In genomic region chr4:83145738-83146217, GRCm38 (mm10) we compare ENCODE assay signal across 15 mouse cellular contexts.
DNase-seq lines count a peak whose midpoint lies in the region; ATAC-seq lines count a peak whose summit lies in the region.
"Had no signal": no experiment of that assay in that cellular context is flagged by ENCODE, and none has a peak within 500 bp of the region (broad histone marks: within the 10 kb centered on the region; RNA-seq: fewer than 3 reads in every experiment).

No protein-coding gene starts in this region.

- H3K4me3 ChIP-seq in heart, embryonic 15.5 days = no peak overlapping the region
- no peak overlapping the region for H3K4me3 ChIP-seq in lung, embryonic 15.5 days
- no peak overlapping the region for H3K4me3 ChIP-seq in intestine, embryonic 15.5 days (replicated peaks)
- H3K4me3 ChIP-seq in midbrain, embryonic 14.5 days (replicated peaks; ENCODE audit: low read depth, low read length) = no peak overlapping the region
- H3K4me3 ChIP-seq: embryonic facial prominence, embryonic 12.5 days had no signal

- H3K9me3 ChIP-seq in heart, embryonic 15.5 days (replicated peaks) = no peaks in the 10 kb centered on the region
- H3K9me3 ChIP-seq in lung, embryonic 15.5 days = no peaks in the 10 kb centered on the region
- no peaks in the 10 kb centered on the region for H3K9me3 ChIP-seq in intestine, embryonic 15.5 days
- no peaks in the 10 kb centered on the region for H3K9me3 ChIP-seq in midbrain, embryonic 14.5 days (ENCODE audit: control insufficient read depth, low read length)
- H3K9me3 ChIP-seq: embryonic facial prominence, embryonic 12.5 days had no signal

- no peaks in the 10 kb centered on the region for H3K36me3 ChIP-seq in heart, embryonic 15.5 days
- no peaks in the 10 kb centered on the region for H3K36me3 ChIP-seq in lung, embryonic 15.5 days
- no peaks in the 10 kb centered on the region for H3K36me3 ChIP-seq in intestine, embryonic 15.5 days
- no peaks in the 10 kb centered on the region for H3K36me3 ChIP-seq in midbrain, embryonic 14.5 days (ENCODE audit: control insufficient read depth, insufficient read depth, low read length)
- H3K36me3 ChIP-seq: embryonic facial prominence, embryonic 12.5 days had no signal

- no peak for DNase-seq in heart, postnatal 25 days (ENCODE audit: low spot score)
- no peak for DNase-seq in lung, adult 18-20 months
- peak; percentile 39 for DNase-seq in midbrain, embryonic 14.5 days
- no peak for DNase-seq in T-cell, adult 2 months (ENCODE audit: low spot score)
- DNase-seq in frontal cortex, postnatal 10 days (ENCODE audit: low spot score in 2 of 2) = no peak
- DNase-seq: cerebellum, adult 8-10 months; gastrocnemius, postnatal 36 days; heart, postnatal 4 days; liver had no signal

- H3K27me3 ChIP-seq in heart, embryonic 15.5 days = no peaks in the 10 kb centered on the region
- no peaks in the 10 kb centered on the region for H3K27me3 ChIP-seq in lung, embryonic 15.5 days
- no peaks in the 10 kb centered on the region for H3K27me3 ChIP-seq in intestine, embryonic 15.5 days (replicated peaks)
- no peaks in the 10 kb centered on the region for H3K27me3 ChIP-seq in midbrain, embryonic 14.5 days (ENCODE audit: control insufficient read depth, insufficient read depth, low read length)
- H3K27me3 ChIP-seq: embryonic facial prominence, embryonic 12.5 days had no signal

- H3K9ac ChIP-seq in heart, embryonic 15.5 days = no peak overlapping the region
- no peak overlapping the region for H3K9ac ChIP-seq in lung, embryonic 15.5 days
- H3K9ac ChIP-seq in intestine, embryonic 15.5 days = no peak overlapping the region
- H3K9ac ChIP-seq in midbrain, embryonic 14.5 days (replicated peaks; ENCODE audit: low read length) = no peak overlapping the region
- H3K9ac ChIP-seq: embryonic facial prominence, embryonic 12.5 days had no signal

- no peak overlapping the region for H3K4me2 ChIP-seq in heart, embryonic 15.5 days
- H3K4me2 ChIP-seq in lung, embryonic 15.5 days = peak overlapping the region; percentile 20; the same call in 1 of the 2 replicates
- no peak overlapping the region for H3K4me2 ChIP-seq in intestine, embryonic 15.5 days (replicated peaks)
- H3K4me2 ChIP-seq in midbrain, embryonic 14.5 days (ENCODE audit: low read length) = no peak overlapping the region
- H3K4me2 ChIP-seq: embryonic facial prominence, embryonic 12.5 days had no signal

- WGBS in heart, embryonic 15.5 days = 14% methylated on average over 8 of the region's 8 CpGs
- WGBS in lung, embryonic 15.5 days = 7% methylated on average over 8 of the region's 8 CpGs
- 11% methylated on average over 8 of the region's 8 CpGs for WGBS in intestine, embryonic 15.5 days
- 7% methylated on average over 8 of the region's 8 CpGs for WGBS in midbrain, embryonic 14.5 days

- ATAC-seq in heart, embryonic 15.5 days (replicated peaks; ENCODE audit: insufficient number of reproducible peaks, insufficient read depth, low FRiP score, low read depth) = 0 out of 2 replicates have a peak, but pooled peaks have one; percentile 50
- peak; percentile 93 for ATAC-seq in lung, embryonic 15.5 days (ENCODE audit: borderline replicate concordance, extremely low read depth, low FRiP score, low TSS enrichment)
- peak; percentile 51 for ATAC-seq in intestine, embryonic 15.5 days
- peak; percentile 31; the same call in 1 of the 2 replicates for ATAC-seq in midbrain, embryonic 14.5 days (ENCODE audit: low FRiP score, low TSS enrichment)
- ATAC-seq: CD4-positive, CD25-positive, alpha-beta regulatory T cell, adult 4 months; forebrain, embryonic 14.5 days had no signal

- H3K27ac ChIP-seq in heart, embryonic 15.5 days = no peak overlapping the region
- H3K27ac ChIP-seq in lung, embryonic 15.5 days = peak overlapping the region; percentile 87
- H3K27ac ChIP-seq in intestine, embryonic 15.5 days = peak overlapping the region; percentile 3; the same call in 1 of the 2 replicates
- no peak overlapping the region for H3K27ac ChIP-seq in midbrain, embryonic 14.5 days (replicated peaks; ENCODE audit: low read depth, low read length)
- H3K27ac ChIP-seq: embryonic facial prominence, embryonic 12.5 days had no signal

- H3K4me1 ChIP-seq in heart, embryonic 15.5 days (replicated peaks) = no peaks in the 10 kb centered on the region; the same call in 1 of the 2 replicates
- H3K4me1 ChIP-seq in lung, embryonic 15.5 days = peaks cover 12% of the 10 kb centered on the region; the same call in 1 of the 2 replicates
- 0 out of 2 replicates have a peak, but pooled peaks cover 4% of the 10 kb centered on the region for H3K4me1 ChIP-seq in intestine, embryonic 15.5 days (replicated peaks)
- 0 out of 2 replicates have a peak, but pooled peaks cover 3% of the 10 kb centered on the region for H3K4me1 ChIP-seq in midbrain, embryonic 14.5 days (ENCODE audit: control insufficient read depth, insufficient read depth, low read length)

- intact Hi-C loops in heart, postnatal 25 days (cut with DNase I) = no loop called here

Comparison
In these comparisons a context has a peak if more than half of its experiments do, and no peak if none do; other contexts are left out.
1. ATAC-seq: peak in every context shown above with its lines; median percentile 93 in lung, embryonic 15.5 days; 51 in intestine, embryonic 15.5 days; 50 in heart, embryonic 15.5 days; 31 in midbrain, embryonic 14.5 days.
2. H3K27ac ChIP-seq: peak in lung, embryonic 15.5 days (single experiment) and intestine, embryonic 15.5 days (single experiment); none in heart, embryonic 15.5 days (single experiment) and midbrain, embryonic 14.5 days (single experiment).